Mouse (Mus musculus): ENCODE measurements around the gene Ano1. TPM values are rescaled to one million over a fixed set of nuclear protein-coding genes. Genes with fewer than 3 reads are reported as not detected.

Gene Ano1
- polyA plus RNA-seq (2015; fragmentation: Nextera tagmentation; extraction: Ambion mirVana), result 8.3 and 8.4 TPM in 2 replicates

- no peak for ATAC-seq (ENCODE audit: extremely low read depth, insufficient number of reproducible peaks, low FRiP score, low TSS enrichment)
Measured at GRCm38 (mm10) chr7:144751833-144752232, at the start of gene Ano1. Gene Ano1, minus strand, starts transcription at chr7:144751974.

GRCm38 (mm10) chr7:144798471-144798870, 46.7 kb upstream of the Ano1 start:
- H3K27ac ChIP-seq (replicated peaks), result no peak overlapping the region
- H3K27me3 ChIP-seq (replicated peaks), result peaks cover 88% of the 10 kb centered on the region
- H3K4me3 ChIP-seq, result no peak overlapping the region
- H3K4me1 ChIP-seq, result peaks cover 6% of the 10 kb centered on the region; the same call in 1 of the 2 replicates
- H3K9ac ChIP-seq, result no peak overlapping the region
- no peak for ATAC-seq (ENCODE audit: extremely low read depth, insufficient number of reproducible peaks, low FRiP score, low TSS enrichment)
- no peak overlapping the region for H3K4me2 ChIP-seq
- H3K36me3 ChIP-seq, result no peaks in the 10 kb centered on the region
- no peaks in the 10 kb centered on the region for H3K9me3 ChIP-seq
- 40% methylated on average over 1 of the region's 1 CpGs for WGBS

More at GRCm38 (mm10) chr7:144751833-144752232, at the start of gene Ano1:
- Histone ChIP-seq H3K4me1 (peaks cover 33% of the 10 kb centered on the region), H3K4me2 (no peak within 1 kb of the TSS), H3K36me3 (no peaks in the 10 kb centered on the region), H3K9ac (no peak within 1 kb of the TSS), H3K4me3 (no peak within 1 kb of the TSS), H3K27ac (replicated peaks) (no peak within 1 kb of the TSS), H3K9me3 (no peaks in the 10 kb centered on the region), H3K27me3 (replicated peaks) (peaks cover 24% of the 10 kb centered on the region)
- 82% methylated on average over 9 of the region's 9 CpGs for WGBS

- Histone ChIP-seq H3K9ac (no peak overlapping the region), H3K27me3 (replicated peaks) (peaks cover 85% of the 10 kb centered on the region), H3K27ac (replicated peaks) (no peak overlapping the region), H3K4me2 (no peak overlapping the region), H3K4me1 (peaks cover 6% of the 10 kb centered on the region; the same call in 1 of the 2 replicates), H3K9me3 (peaks cover 3% of the 10 kb centered on the region; the same call in 1 of the 2 replicates), H3K4me3 (no peak overlapping the region), H3K36me3 (no peaks in the 10 kb centered on the region)
- no peak for ATAC-seq (ENCODE audit: extremely low read depth, insufficient number of reproducible peaks, low FRiP score, low TSS enrichment)
- WGBS, result 59% methylated on average over 17 of the region's 17 CpGs
Measured at GRCm38 (mm10) chr7:144796986-144797735, 45.4 kb upstream of the Ano1 start.

- 54% methylated on average over 9 of the region's 9 CpGs for WGBS
- no peak for ATAC-seq (ENCODE audit: extremely low read depth, insufficient number of reproducible peaks, low FRiP score, low TSS enrichment)
- H3K4me3 ChIP-seq, result no peak overlapping the region
Measured at GRCm38 (mm10) chr7:144795976-144796474, 44.3 kb upstream of the Ano1 start.

GRCm38 (mm10) chr7:144793296-144793695, 41.5 kb upstream of the Ano1 start:
- H3K9ac ChIP-seq, result no peak overlapping the region
- ATAC-seq (ENCODE audit: extremely low read depth, insufficient number of reproducible peaks, low FRiP score, low TSS enrichment), result no peak
- no peak overlapping the region for H3K4me2 ChIP-seq
- peaks cover 3% of the 10 kb centered on the region; the same call in 1 of the 2 replicates for H3K9me3 ChIP-seq
- H3K4me1 ChIP-seq, result peaks cover 25% of the 10 kb centered on the region
- H3K4me3 ChIP-seq, result no peak overlapping the region
- no peak overlapping the region for H3K27ac ChIP-seq (replicated peaks)
- H3K27me3 ChIP-seq (replicated peaks), result peaks cover 74% of the 10 kb centered on the region
- no peaks in the 10 kb centered on the region for H3K36me3 ChIP-seq
- 79% methylated on average over 10 of the region's 10 CpGs for WGBS

More at GRCm38 (mm10) chr7:144795976-144796474, 44.3 kb upstream of the Ano1 start:
- Histone ChIP-seq H3K9me3 (peaks cover 3% of the 10 kb centered on the region; the same call in 1 of the 2 replicates), H3K27ac (replicated peaks) (no peak overlapping the region), H3K4me2 (no peak overlapping the region), H3K36me3 (no peaks in the 10 kb centered on the region), H3K9ac (no peak overlapping the region), H3K4me1 (peaks cover 6% of the 10 kb centered on the region; the same call in 1 of the 2 replicates), H3K27me3 (replicated peaks) (peaks cover 80% of the 10 kb centered on the region)

GRCm38 (mm10) chr7:144791426-144791825, 39.7 kb upstream of the Ano1 start:
- H3K4me2 ChIP-seq, result no peak overlapping the region
- peaks cover 66% of the 10 kb centered on the region for H3K27me3 ChIP-seq (replicated peaks)
- H3K4me1 ChIP-seq, result peaks cover 41% of the 10 kb centered on the region
- no peak for ATAC-seq (ENCODE audit: extremely low read depth, insufficient number of reproducible peaks, low FRiP score, low TSS enrichment)
- H3K4me3 ChIP-seq, result no peak overlapping the region
- no peaks in the 10 kb centered on the region for H3K36me3 ChIP-seq
- WGBS, result 86% methylated on average over 7 of the region's 7 CpGs
- H3K9me3 ChIP-seq, result peaks cover 3% of the 10 kb centered on the region; the same call in 1 of the 2 replicates
- no peak overlapping the region for H3K9ac ChIP-seq
- no peak overlapping the region for H3K27ac ChIP-seq (replicated peaks)

GRCm38 (mm10) chr7:144789601-144790556, 38.1 kb upstream of the Ano1 start:
- H3K4me2 ChIP-seq, result peak overlapping the region; percentile 63
- peaks cover 43% of the 10 kb centered on the region for H3K4me1 ChIP-seq
- H3K4me3 ChIP-seq, result peak overlapping the region; percentile 32
- peaks cover 72% of the 10 kb centered on the region for H3K27me3 ChIP-seq (replicated peaks)
- peaks cover 3% of the 10 kb centered on the region; the same call in 1 of the 2 replicates for H3K9me3 ChIP-seq
- 0 out of 2 replicates have a peak overlapping the region, but pooled peaks have one; percentile 24 for H3K9ac ChIP-seq
- H3K27ac ChIP-seq (replicated peaks), result no peak overlapping the region
- WGBS, result 53% methylated on average over 36 of the region's 36 CpGs
- no peak for ATAC-seq (ENCODE audit: extremely low read depth, insufficient number of reproducible peaks, low FRiP score, low TSS enrichment)
- no peaks in the 10 kb centered on the region for H3K36me3 ChIP-seq

- Histone ChIP-seq H3K36me3 (no peaks in the 10 kb centered on the region), H3K4me3 (no peak overlapping the region), H3K4me1 (peaks cover 43% of the 10 kb centered on the region), H3K9me3 (peaks cover 3% of the 10 kb centered on the region; the same call in 1 of the 2 replicates), H3K27ac (replicated peaks) (peak overlapping the region; percentile 56), H3K27me3 (replicated peaks) (peaks cover 72% of the 10 kb centered on the region), H3K9ac (peak overlapping the region; percentile 28; the same call in 1 of the 2 replicates), H3K4me2 (peak overlapping the region; percentile 63)
- 5% methylated on average over 4 of the region's 4 CpGs for WGBS
- ATAC-seq (ENCODE audit: extremely low read depth, insufficient number of reproducible peaks, low FRiP score, low TSS enrichment), result peak; percentile 59; the same call in 1 of the 2 replicates
Measured at GRCm38 (mm10) chr7:144788631-144789030, 36.9 kb upstream of the Ano1 start.

- ATAC-seq (ENCODE audit: extremely low read depth, insufficient number of reproducible peaks, low FRiP score, low TSS enrichment), result no peak
- WGBS, result 76% methylated on average over 5 of the region's 5 CpGs
- Histone ChIP-seq H3K4me1 (peaks cover 43% of the 10 kb centered on the region), H3K27ac (replicated peaks) (peak overlapping the region; percentile 36; the same call in 1 of the 2 replicates), H3K4me3 (no peak overlapping the region), H3K9me3 (no peaks in the 10 kb centered on the region), H3K36me3 (no peaks in the 10 kb centered on the region), H3K9ac (no peak overlapping the region), H3K4me2 (peak overlapping the region; percentile 63; the same call in 1 of the 2 replicates), H3K27me3 (replicated peaks) (peaks cover 73% of the 10 kb centered on the region)
Measured at GRCm38 (mm10) chr7:144787501-144787900, 35.7 kb upstream of the Ano1 start.

- no peak overlapping the region for H3K4me3 ChIP-seq
- H3K4me2 ChIP-seq, result peak overlapping the region; percentile 24
- H3K27me3 ChIP-seq (replicated peaks), result peaks cover 76% of the 10 kb centered on the region
- no peaks in the 10 kb centered on the region for H3K9me3 ChIP-seq
- peak overlapping the region; percentile 66 for H3K27ac ChIP-seq (replicated peaks)
- 6% methylated on average over 3 of the region's 3 CpGs for WGBS
- H3K9ac ChIP-seq, result 0 out of 2 replicates have a peak overlapping the region, but pooled peaks have one; percentile 9
- H3K36me3 ChIP-seq, result no peaks in the 10 kb centered on the region
- H3K4me1 ChIP-seq, result peaks cover 43% of the 10 kb centered on the region
- peak; percentile 66 for ATAC-seq (ENCODE audit: extremely low read depth, insufficient number of reproducible peaks, low FRiP score, low TSS enrichment)
Measured at GRCm38 (mm10) chr7:144786571-144786970, 34.8 kb upstream of the Ano1 start.

All from heart, embryonic 13.5 days (tissue).